Mouse (Mus musculus) E14TG2a.4 (cell line): ENCODE results near the gene Mgat4a.

Experiments used
- CTCF ChIP-seq: conservative IDR thresholded peaks from 2 replicates; pipeline ENCODE4 v1.5.1; 2014; ENCODE audit warnings: low read length
- POU5F1 ChIP-seq: IDR thresholded peaks from 2 replicates; pipeline ENCODE4 v1.6.1; 2014; ENCODE audit warnings: low read length, borderline replicate concordance

DNA sequence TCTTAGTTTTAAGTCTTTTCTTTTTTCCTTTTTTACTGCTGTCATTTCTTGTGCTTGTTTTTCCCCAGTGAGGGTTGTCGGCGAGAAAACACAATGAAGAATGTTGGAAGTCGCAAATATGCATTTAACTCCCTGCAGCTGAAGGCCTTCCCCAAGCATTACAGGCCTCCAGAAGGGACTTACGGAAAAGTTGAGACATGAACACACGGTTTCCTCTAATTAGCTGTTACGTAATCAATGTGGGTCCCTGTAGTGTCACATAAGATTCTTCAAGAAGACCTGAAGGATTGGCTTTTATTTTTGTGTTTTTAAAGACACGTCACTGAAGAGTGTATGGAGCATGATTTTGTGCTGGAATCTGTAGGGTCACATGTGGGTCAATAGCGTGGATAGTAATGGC is 132.8 kb downstream of the Mgat4a start:
- no peak for TF ChIP-seq CTCF
- TF ChIP-seq POU5F1: no peak
